Mouse (Mus musculus): ENCODE results near the gene Dydc2. TPM values are rescaled to one million over a fixed set of nuclear protein-coding genes. Genes with fewer than 3 reads are reported as not detected.

The Dydc2 gene
- total and polyA plus RNA-seq, 2 experiments from 2014 or later: 0.62 to 1.2 TPM

GRCm38 (mm10) chr14:41050471-41050870, 18.5 kb downstream of the Dydc2 start:
- Histone ChIP-seq H3K27me3 (ENCODE audit: insufficient read depth, low read length) (no peaks in the 10 kb centered on the region), H3K4me3 (ENCODE audit: low read depth, low read length) (no peak overlapping the region), H3K27ac (ENCODE audit: low read depth, low read length) (no peak overlapping the region), H3K9ac (no peak overlapping the region), H3K9me3 (ENCODE audit: low read length) (no peaks in the 10 kb centered on the region), H3K4me2 (ENCODE audit: low read depth) (no peak overlapping the region), H3K4me1 (ENCODE audit: insufficient read depth) (no peaks in the 10 kb centered on the region), H3K36me3 (ENCODE audit: insufficient read depth) (no peaks in the 10 kb centered on the region)
- no peak for ATAC-seq
- no peak for DNase-seq
- no peak for TF ChIP-seq CTCF (IDR thresholded peaks at IDR 0.05; ENCODE audit: low read depth)
- 84% methylated on average over 6 of the region's 6 CpGs for WGBS

GRCm38 (mm10) chr14:41047402-41047801, 21.6 kb downstream of the Dydc2 start:
- H3K27ac ChIP-seq (ENCODE audit: low read depth, low read length): no peak overlapping the region
- no peak overlapping the region for H3K4me3 ChIP-seq (ENCODE audit: low read depth, low read length)
- TF ChIP-seq CTCF (IDR thresholded peaks at IDR 0.05; ENCODE audit: low read depth): no peak
- H3K27me3 ChIP-seq (ENCODE audit: insufficient read depth, low read length): no peaks in the 10 kb centered on the region
- H3K4me2 ChIP-seq (ENCODE audit: low read depth): no peak overlapping the region
- H3K36me3 ChIP-seq (ENCODE audit: insufficient read depth): no peaks in the 10 kb centered on the region
- WGBS: 75% methylated on average over 2 of the region's 2 CpGs
- no peak for DNase-seq
- H3K4me1 ChIP-seq (ENCODE audit: insufficient read depth): no peaks in the 10 kb centered on the region
- no peak overlapping the region for H3K9ac ChIP-seq
- no peak for ATAC-seq
- H3K9me3 ChIP-seq (ENCODE audit: low read length): no peaks in the 10 kb centered on the region

- H3K4me3 ChIP-seq (ENCODE audit: low read depth, low read length): no peak overlapping the region
- ATAC-seq: peak; percentile 50; the same call in 1 of the 2 replicates
- no peak overlapping the region for H3K4me2 ChIP-seq (ENCODE audit: low read depth)
- no peaks in the 10 kb centered on the region for H3K9me3 ChIP-seq (ENCODE audit: low read length)
- 34% methylated on average over 6 of the region's 6 CpGs for WGBS
- H3K4me1 ChIP-seq (ENCODE audit: insufficient read depth): no peaks in the 10 kb centered on the region
- TF ChIP-seq CTCF (IDR thresholded peaks at IDR 0.05; ENCODE audit: low read depth): peak; percentile 78
- H3K27ac ChIP-seq (ENCODE audit: low read depth, low read length): no peak overlapping the region
- peak; percentile 49 for DNase-seq
- no peaks in the 10 kb centered on the region for H3K27me3 ChIP-seq (ENCODE audit: insufficient read depth, low read length)
- no peaks in the 10 kb centered on the region for H3K36me3 ChIP-seq (ENCODE audit: insufficient read depth)
- H3K9ac ChIP-seq: no peak overlapping the region
These were observed 33.7 kb downstream of the Dydc2 start for GRCm38 (mm10) chr14:41035146-41035798.

GRCm38 (mm10) chr14:41033135-41034110, 35.6 kb downstream of the Dydc2 start:
- DNase-seq (peak; percentile 93), ATAC-seq (peak; percentile 59; the same call in 1 of the 2 replicates)
- WGBS: 54% methylated on average over 13 of the region's 13 CpGs
- H3K9me3 ChIP-seq (ENCODE audit: low read length): no peaks in the 10 kb centered on the region
- no peak overlapping the region for H3K27ac ChIP-seq (ENCODE audit: low read depth, low read length)
- no peak overlapping the region for H3K4me3 ChIP-seq (ENCODE audit: low read depth, low read length)
- no peaks in the 10 kb centered on the region for H3K36me3 ChIP-seq (ENCODE audit: insufficient read depth)
- no peak overlapping the region for H3K9ac ChIP-seq
- no peaks in the 10 kb centered on the region for H3K4me1 ChIP-seq (ENCODE audit: insufficient read depth)
- H3K4me2 ChIP-seq (ENCODE audit: low read depth): no peak overlapping the region
- TF ChIP-seq CTCF (IDR thresholded peaks at IDR 0.05; ENCODE audit: low read depth): peak; percentile 86
- H3K27me3 ChIP-seq (ENCODE audit: insufficient read depth, low read length): no peaks in the 10 kb centered on the region

GRCm38 (mm10) chr14:41030989-41031513, 38.0 kb downstream of the Dydc2 start:
- TF ChIP-seq CTCF (IDR thresholded peaks at IDR 0.05; ENCODE audit: low read depth): no peak
- ATAC-seq: no peak
- Histone ChIP-seq H3K4me1 (ENCODE audit: insufficient read depth) (no peaks in the 10 kb centered on the region), H3K4me3 (ENCODE audit: low read depth, low read length) (no peak overlapping the region), H3K9me3 (ENCODE audit: low read length) (no peaks in the 10 kb centered on the region), H3K4me2 (ENCODE audit: low read depth) (no peak overlapping the region), H3K27me3 (ENCODE audit: insufficient read depth, low read length) (no peaks in the 10 kb centered on the region), H3K27ac (ENCODE audit: low read depth, low read length) (no peak overlapping the region), H3K9ac (no peak overlapping the region), H3K36me3 (ENCODE audit: insufficient read depth) (no peaks in the 10 kb centered on the region)
- no peak for DNase-seq
- WGBS: 87% methylated on average over 6 of the region's 6 CpGs

- Histone ChIP-seq H3K27ac (ENCODE audit: low read depth, low read length) (no peak overlapping the region), H3K36me3 (ENCODE audit: insufficient read depth) (no peaks in the 10 kb centered on the region), H3K4me3 (ENCODE audit: low read depth, low read length) (no peak overlapping the region), H3K4me2 (ENCODE audit: low read depth) (no peak overlapping the region), H3K27me3 (ENCODE audit: insufficient read depth, low read length) (no peaks in the 10 kb centered on the region), H3K9ac (no peak overlapping the region), H3K4me1 (ENCODE audit: insufficient read depth) (no peaks in the 10 kb centered on the region), H3K9me3 (ENCODE audit: low read length) (no peaks in the 10 kb centered on the region)
- ATAC-seq (no peak), DNase-seq (no peak)
- 80% methylated on average over 4 of the region's 4 CpGs for WGBS
- TF ChIP-seq CTCF (IDR thresholded peaks at IDR 0.05; ENCODE audit: low read depth): no peak
These were observed 39.7 kb downstream of the Dydc2 start for GRCm38 (mm10) chr14:41029303-41029702.
